Mouse (Mus musculus): ENCODE measurements around the gene Utrn.

The Utrn gene

GRCm38 (mm10) chr10:12869846-12870245 lies 681 bp upstream of the Utrn start:
- DNase-seq (ENCODE audit: low spot score in 2 of 2): no peak

GRCm38 (mm10) chr10:12868189-12869028 lies 756 bp downstream of the Utrn start:
- DNase-seq (ENCODE audit: low spot score in 2 of 2): no peak

- no peak for DNase-seq (ENCODE audit: low spot score in 2 of 2)
These were observed 1.4 kb downstream of the Utrn start for GRCm38 (mm10) chr10:12867733-12868188.

GRCm38 (mm10) chr10:12866971-12867732 lies 2.0 kb downstream of the Utrn start:
- DNase-seq (ENCODE audit: low spot score in 2 of 2): no peak

GRCm38 (mm10) chr10:12865201-12865600 lies 4.0 kb downstream of the Utrn start:
- no peak for DNase-seq (ENCODE audit: low spot score in 2 of 2)

GRCm38 (mm10) chr10:12863581-12863980 lies 5.6 kb downstream of the Utrn start:
- DNase-seq (ENCODE audit: low spot score in 2 of 2): no peak

- DNase-seq (ENCODE audit: low spot score in 2 of 2): no peak
These were observed 7.1 kb downstream of the Utrn start for GRCm38 (mm10) chr10:12862047-12862446.

- DNase-seq (ENCODE audit: low spot score in 2 of 2): no peak
These were observed 7.8 kb downstream of the Utrn start for GRCm38 (mm10) chr10:12861381-12861780.

GRCm38 (mm10) chr10:12860765-12861164 lies 8.4 kb downstream of the Utrn start:
- DNase-seq (ENCODE audit: low spot score in 2 of 2): no peak

- DNase-seq (ENCODE audit: low spot score in 2 of 2): no peak
These were observed 8.8 kb downstream of the Utrn start for GRCm38 (mm10) chr10:12860331-12860730.

- no peak for DNase-seq (ENCODE audit: low spot score in 2 of 2)
These were observed 11.1 kb downstream of the Utrn start for GRCm38 (mm10) chr10:12858017-12858416.

GRCm38 (mm10) chr10:12854298-12854697 lies 14.9 kb downstream of the Utrn start:
- no peak for DNase-seq (ENCODE audit: low spot score in 2 of 2)

GRCm38 (mm10) chr10:12853776-12854175 lies 15.4 kb downstream of the Utrn start:
- DNase-seq (ENCODE audit: low spot score in 2 of 2): no peak

GRCm38 (mm10) chr10:12853196-12853620 lies 16.0 kb downstream of the Utrn start:
- DNase-seq (ENCODE audit: low spot score in 2 of 2): no peak

- DNase-seq (ENCODE audit: low spot score in 2 of 2): no peak
These were observed 16.6 kb downstream of the Utrn start for GRCm38 (mm10) chr10:12852416-12853195.

- DNase-seq (ENCODE audit: low spot score in 2 of 2): no peak
These were observed 18.2 kb downstream of the Utrn start for GRCm38 (mm10) chr10:12850781-12851471.

GRCm38 (mm10) chr10:12848322-12849108 lies 20.6 kb downstream of the Utrn start:
- DNase-seq (ENCODE audit: low spot score in 2 of 2): no peak

GRCm38 (mm10) chr10:12842543-12842942 lies 26.6 kb downstream of the Utrn start:
- DNase-seq (ENCODE audit: low spot score in 2 of 2): no peak

GRCm38 (mm10) chr10:12841497-12841896 lies 27.7 kb downstream of the Utrn start:
- no peak for DNase-seq (ENCODE audit: low spot score in 2 of 2)

GRCm38 (mm10) chr10:12837636-12838035 lies 31.5 kb downstream of the Utrn start:
- DNase-seq (ENCODE audit: low spot score in 2 of 2): no peak

Measured in frontal cortex, postnatal 25 days (tissue).